Mouse (Mus musculus): ENCODE results near the gene Tsen34.

The Tsen34 gene

GRCm38 (mm10) chr7:3692382-3692986 is at the start of gene Tsen34:
Gene Tsen34, plus strand, starts transcription at chr7:3692863.
- no peak for DNase-seq (ENCODE audit: extremely low spot score)

DNA sequence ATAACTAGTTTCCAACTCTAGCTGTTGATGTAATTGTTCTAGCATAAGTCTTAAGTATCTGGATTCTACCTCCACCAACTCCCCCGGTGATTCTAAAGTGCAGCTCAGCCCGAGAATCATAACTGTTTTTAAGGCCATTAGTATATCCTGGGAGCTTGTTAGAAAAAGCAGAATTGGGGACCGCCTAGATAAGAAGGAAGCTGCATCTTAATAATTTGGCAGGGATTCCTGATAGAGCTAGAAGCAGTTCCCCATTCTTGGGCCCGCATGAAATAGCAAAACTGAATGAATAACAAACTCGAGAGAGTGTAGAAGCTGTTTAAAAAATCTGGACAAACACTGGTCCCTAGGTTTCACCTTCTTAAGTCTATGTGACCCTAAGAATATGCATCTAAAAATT is 49.3 kb upstream of the Tsen34 start:
- no peak for DNase-seq (ENCODE audit: extremely low spot score)

DNA sequence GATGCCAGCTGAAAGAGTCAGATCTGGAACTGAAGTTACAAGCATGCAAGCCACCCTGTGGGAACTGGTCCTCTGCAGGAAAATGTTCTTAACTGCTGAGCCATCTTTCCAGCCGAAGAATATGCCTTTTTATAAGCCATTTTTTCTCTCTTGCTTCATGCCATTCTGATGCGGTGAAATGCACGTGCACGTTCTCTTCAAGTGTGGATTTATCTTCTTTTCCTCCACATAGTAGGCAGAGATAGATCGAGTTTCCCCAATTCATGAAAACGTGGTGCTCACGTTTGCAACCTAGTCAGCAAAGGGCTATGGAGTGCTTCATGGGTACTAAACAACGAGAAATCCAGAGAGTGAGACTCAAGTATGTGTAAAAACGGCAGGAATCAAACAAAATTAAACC is 48.8 kb upstream of the Tsen34 start:
- no peak for DNase-seq (ENCODE audit: extremely low spot score)

DNA sequence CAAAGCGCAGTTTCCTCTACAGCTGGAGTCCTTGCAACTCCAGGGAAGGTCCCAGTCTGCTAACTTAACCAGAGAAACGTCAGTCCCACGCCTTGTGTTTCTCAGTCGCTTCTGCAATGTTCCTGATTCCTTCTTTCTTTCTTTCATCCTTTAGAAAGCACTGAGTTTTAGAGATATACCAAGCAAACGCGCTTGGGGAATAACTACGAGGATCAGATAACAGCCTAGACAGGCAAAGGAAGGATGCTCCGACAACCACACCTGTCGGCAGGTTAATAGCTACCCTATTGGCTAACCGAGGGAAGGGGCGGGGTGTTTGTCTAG is 48.4 kb upstream of the Tsen34 start:
- DNase-seq (ENCODE audit: extremely low spot score), result no peak

- peak; percentile 96 for DNase-seq (ENCODE audit: extremely low spot score)
Observed at GRCm38 (mm10) chr7:3644672-3645487, 47.8 kb upstream of the Tsen34 start, which contains the start of gene Cnot3. Gene Cnot3, plus strand, starts transcription at chr7:3645268.

DNA sequence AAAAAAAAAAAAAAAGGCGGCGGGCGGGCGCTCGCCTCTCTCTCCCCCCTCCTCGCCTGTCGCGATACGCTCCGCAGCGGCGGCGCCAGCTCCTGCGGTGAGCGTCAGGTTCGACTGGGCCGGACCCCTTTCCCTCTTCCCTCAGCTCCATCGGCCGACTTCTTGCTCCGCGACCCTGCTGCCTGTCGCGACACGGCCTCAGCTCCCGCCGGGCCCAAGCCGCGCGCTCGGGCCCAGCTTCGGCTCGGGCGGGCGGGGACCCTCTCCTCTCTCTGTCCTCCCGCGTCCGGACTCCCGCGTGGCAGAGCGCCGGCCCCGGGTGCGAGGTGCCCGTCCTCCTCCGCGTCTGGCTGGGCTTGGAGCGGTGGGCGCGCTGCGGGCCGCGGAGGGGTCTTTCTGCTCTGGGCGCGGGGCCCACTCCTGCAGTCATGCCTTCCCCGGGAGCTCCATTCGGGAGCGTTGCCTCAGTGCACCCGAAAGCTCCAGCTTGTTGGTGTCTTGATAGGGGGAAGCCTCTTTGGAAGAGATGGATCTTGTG is 47.1 kb upstream of the Tsen34 start:
- no peak for DNase-seq (ENCODE audit: extremely low spot score)

- no peak for DNase-seq (ENCODE audit: extremely low spot score)
Observed at GRCm38 (mm10) chr7:3646188-3646587, 46.5 kb upstream of the Tsen34 start.

- DNase-seq (ENCODE audit: extremely low spot score), result no peak
Observed at GRCm38 (mm10) chr7:3646641-3647040, 46.0 kb upstream of the Tsen34 start.

DNA sequence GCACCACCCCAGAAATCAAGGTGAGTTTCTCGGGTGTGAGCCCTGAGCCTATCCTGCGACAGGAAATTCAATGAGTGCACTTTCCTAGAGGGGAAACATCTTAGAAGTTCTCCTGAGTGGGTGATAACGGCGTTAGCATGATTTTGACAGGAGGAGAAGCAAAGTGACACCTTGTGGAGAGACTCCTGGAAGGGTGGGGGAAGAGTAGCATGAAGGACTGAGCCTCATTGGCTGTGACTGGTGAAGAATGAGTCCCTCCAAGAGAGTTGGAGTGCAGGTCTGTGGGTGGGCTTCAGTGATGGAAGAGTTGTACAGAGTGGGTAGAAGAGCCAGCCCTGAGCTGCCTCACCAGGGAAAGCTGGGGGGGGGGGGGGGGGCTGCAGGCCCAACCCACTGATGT is 35.7 kb upstream of the Tsen34 start:
- DNase-seq (ENCODE audit: extremely low spot score), result no peak

GRCm38 (mm10) chr7:3658578-3658977 is 34.1 kb upstream of the Tsen34 start:
- no peak for DNase-seq (ENCODE audit: extremely low spot score)

DNA sequence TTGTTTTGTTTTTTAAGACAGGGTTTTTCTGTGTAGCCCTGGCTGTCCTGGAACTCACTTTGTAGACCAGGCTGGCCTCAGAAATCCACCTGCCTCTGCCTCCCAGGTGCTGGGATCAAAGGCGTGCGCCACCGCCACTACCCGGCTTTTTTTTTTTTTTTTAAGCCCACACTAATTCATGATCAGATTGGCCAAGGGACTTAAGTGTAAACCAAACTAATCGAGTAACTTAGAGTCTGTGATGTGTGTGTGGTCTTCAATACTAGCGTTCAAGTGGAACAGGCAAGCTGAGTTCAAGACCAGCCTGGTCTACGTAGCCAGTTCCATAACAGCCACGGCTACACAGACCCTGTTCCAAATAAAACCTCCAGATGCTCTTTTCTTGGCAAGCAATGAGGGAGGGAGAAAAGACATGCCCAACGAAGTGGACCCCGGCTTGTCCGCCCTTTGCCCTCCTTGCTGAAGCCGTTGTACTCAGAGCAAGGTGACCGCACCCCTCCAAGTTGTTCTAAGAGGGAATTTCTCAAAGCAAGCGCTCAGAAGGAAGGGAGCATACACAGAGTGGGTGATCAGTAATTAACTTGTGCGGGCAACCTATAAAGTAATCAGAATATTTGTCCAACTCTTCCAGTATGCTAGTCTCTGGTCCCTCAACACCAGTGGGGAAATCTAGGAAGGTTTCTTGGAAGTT is 28.0 kb upstream of the Tsen34 start:
- DNase-seq (ENCODE audit: extremely low spot score), result no peak

DNA sequence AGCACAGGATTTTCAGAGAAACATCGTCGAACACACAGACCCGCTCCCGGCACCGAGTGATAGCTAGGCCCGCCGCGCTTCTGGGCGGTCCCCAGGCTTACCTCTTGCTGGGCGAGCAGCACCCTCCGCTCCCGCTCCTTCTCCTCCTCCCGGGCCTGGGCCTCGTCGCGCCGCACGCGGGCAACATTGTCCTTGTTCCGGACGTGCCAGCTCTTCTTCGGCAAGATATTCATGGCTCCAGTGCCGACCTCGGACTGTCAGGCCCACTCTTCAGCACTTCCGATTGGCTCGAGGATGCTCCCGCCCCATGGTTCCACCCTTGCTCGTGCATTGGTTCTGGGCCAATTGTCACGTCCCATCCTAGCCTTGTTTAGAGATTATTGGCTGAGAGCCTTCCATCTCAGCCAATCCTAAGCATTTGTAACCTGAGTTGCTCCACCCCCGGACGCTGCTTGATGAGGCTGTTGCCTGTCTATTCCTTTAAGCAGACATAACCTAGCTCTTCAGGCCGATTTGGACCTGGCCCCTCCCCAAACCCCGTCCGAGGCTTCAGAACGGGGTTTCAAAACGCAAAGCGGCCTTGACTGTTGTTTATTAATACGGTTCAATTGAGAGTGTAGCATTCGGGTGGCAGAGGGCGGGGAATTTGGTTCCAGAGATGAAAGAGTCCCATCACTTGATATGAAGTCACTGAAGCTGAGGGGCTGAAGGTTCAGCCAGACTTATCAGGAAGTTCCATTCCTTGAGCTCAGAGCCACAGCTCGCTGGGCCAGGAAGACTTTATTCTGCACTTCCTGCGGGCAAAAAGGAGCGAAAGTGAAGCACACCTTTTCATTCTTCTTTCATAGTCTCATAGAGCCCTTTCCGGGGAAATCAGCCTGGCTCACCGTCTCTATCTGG is 27.2 kb upstream of the Tsen34 start, which contains the start of gene Leng1:
TSS of gene Leng1 (minus strand) at position 626 of the 900 bp plus-strand sequence.
- DNase-seq (ENCODE audit: extremely low spot score), result peak; percentile 93

GRCm38 (mm10) chr7:3666921-3667391 is 25.7 kb upstream of the Tsen34 start:
- peak; percentile 30 for DNase-seq (ENCODE audit: extremely low spot score)

GRCm38 (mm10) chr7:3674507-3675227 is 18.0 kb upstream of the Tsen34 start:
- DNase-seq (ENCODE audit: extremely low spot score), result peak; percentile 63

GRCm38 (mm10) chr7:3675228-3675548 is 17.5 kb upstream of the Tsen34 start:
- no peak for DNase-seq (ENCODE audit: extremely low spot score)

DNA sequence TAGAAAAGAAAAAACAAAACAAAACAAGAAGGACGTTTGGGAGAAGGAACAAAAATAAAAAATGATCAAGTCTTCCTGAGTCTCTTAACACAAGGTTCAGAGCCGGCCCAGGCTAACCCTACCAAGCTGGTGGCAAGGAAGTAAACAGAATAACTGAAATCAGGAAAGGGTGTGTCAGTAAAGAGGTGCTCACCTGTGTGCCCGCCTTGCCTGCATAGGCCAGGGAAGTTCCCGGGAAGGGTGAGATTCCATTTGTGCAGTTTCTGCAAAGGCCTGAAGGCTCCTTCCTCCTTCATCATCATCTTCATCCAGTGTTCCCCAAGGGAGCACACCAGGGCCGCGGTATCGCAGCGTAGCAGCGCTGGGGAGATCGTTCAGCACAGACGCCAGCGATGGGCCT is 16.3 kb upstream of the Tsen34 start:
- no peak for DNase-seq (ENCODE audit: extremely low spot score)

GRCm38 (mm10) chr7:3677342-3677741 is 15.3 kb upstream of the Tsen34 start, which contains the start of gene Tmc4:
Gene Tmc4, minus strand, starts transcription at chr7:3677553.
- DNase-seq (ENCODE audit: extremely low spot score), result no peak

- DNase-seq (ENCODE audit: extremely low spot score), result no peak
Observed at GRCm38 (mm10) chr7:3683908-3684550, 8.6 kb upstream of the Tsen34 start.

DNA sequence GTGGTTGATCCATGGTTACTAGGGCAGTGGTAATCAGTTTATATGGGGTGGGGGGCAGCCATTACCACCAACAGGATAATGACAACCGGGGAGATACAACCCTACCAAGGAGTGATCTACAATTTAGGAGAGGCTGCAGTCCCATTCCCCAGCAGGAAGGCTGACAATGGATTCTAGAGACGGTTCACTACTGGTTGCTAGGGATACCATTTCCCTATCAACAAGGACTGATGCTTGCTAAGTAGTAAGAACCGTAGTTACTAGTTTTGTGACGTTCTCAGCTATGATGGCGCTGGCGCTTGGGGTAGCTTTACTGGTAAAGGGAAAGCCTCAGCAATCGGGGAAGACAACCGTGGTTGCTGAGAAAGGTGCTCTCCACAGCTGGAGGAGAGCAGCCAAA is 8.0 kb upstream of the Tsen34 start:
- DNase-seq (ENCODE audit: extremely low spot score), result no peak
